Mouse (Mus musculus): ENCODE measurements around the gene Eloa. TPM values are rescaled to one million over a fixed set of nuclear protein-coding genes. Genes with fewer than 3 reads are reported as not detected.
A peak's percentile ranks its signal among the peaks of the same experiment; 100 is the strongest.

Eloa gene
- polyA plus RNA-seq, 1 experiment: 16.8 TPM

DNA sequence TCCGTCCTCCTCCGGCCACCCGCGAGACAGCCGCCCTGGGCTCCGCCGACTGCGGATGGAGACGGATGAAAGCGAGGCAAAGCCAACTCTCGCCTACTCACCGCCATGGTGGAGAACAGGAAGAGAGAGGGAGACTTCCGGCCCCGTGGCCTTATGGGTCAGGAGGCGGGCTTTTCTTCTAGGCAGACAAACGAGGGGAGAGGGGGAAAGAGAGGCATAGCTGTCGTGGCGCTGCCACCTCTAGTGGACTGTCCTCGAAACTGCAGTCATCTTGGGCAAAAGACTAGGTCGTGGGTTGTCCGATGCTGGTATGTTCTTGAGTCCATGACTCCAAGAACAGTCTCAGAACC is 31.7 kb upstream of the Eloa start, which contains the start of gene Rpl11:
Gene Rpl11 (minus strand): TSS at position 182 of the 350 bp plus-strand sequence.
- H3K4me1 ChIP-seq (ENCODE audit: control insufficient read depth, insufficient read depth, low read length): 0 out of 2 replicates have a peak, but pooled peaks cover 3% of the 10 kb centered on the region
- TF ChIP-seq POLR2A (IDR thresholded peaks at IDR 0.05; ENCODE audit: extremely low read depth, insufficient read depth, low read length) (peak; percentile 85), CTCF (IDR thresholded peaks at IDR 0.05; ENCODE audit: extremely low read depth, insufficient read depth, low read length) (peak; percentile 90)
- peak within 1 kb of the TSS; percentile 96 for H3K4me3 ChIP-seq (ENCODE audit: insufficient read depth, low read length)
- 0 out of 2 replicates have a peak within 1 kb of the TSS, but pooled peaks have one; percentile 54 for H3K27ac ChIP-seq (ENCODE audit: insufficient read depth, low read length)

DNA sequence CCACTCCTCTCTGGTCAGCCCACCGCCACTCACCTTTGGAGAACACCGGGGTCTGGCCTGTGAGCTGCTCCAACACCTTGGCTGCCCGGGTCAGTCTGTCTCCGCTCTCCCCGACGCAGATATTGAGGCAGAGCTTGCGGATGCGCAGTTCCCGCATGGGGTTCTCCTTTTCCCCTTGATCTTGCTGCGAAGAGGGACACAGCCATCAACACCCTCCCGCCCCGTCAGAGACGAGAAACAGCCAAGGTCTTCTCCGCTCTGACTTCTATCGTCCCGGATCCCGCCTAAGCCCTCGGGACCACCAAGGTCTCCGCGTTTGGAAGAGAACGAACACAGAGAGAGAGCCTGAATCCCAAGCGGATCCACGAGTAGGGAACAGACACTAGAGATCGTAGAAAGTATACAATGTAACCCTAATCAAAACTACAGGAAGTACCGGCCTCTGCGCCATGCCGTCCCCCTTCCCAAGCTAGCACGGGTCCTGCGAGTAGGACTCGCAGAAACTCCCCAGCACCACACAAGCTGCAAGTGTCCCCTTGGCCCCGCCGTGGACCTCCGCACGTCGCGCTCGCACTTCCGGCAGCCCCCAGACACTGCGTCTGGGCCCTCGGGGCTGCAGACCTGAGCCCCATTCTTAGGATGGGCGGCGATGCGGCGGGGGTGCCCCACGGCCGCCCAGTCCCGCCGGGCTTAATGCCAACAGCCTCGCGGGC is 31.1 kb upstream of the Eloa start:
- Histone ChIP-seq H3K4me1 (ENCODE audit: control insufficient read depth, insufficient read depth, low read length) (0 out of 2 replicates have a peak, but pooled peaks cover 3% of the 10 kb centered on the region), H3K4me3 (ENCODE audit: insufficient read depth, low read length) (peak overlapping the region; percentile 96), H3K27ac (ENCODE audit: insufficient read depth, low read length) (0 out of 2 replicates have a peak overlapping the region, but pooled peaks have one; percentile 54)
- no peak for TF ChIP-seq CTCF (IDR thresholded peaks at IDR 0.05; ENCODE audit: extremely low read depth, insufficient read depth, low read length)
- TF ChIP-seq POLR2A (IDR thresholded peaks at IDR 0.05; ENCODE audit: extremely low read depth, insufficient read depth, low read length): no peak

GRCm38 (mm10) chr4:136052060-136052459 is 30.5 kb upstream of the Eloa start:
- H3K4me1 ChIP-seq (ENCODE audit: control insufficient read depth, insufficient read depth, low read length): 0 out of 2 replicates have a peak, but pooled peaks cover 3% of the 10 kb centered on the region
- TF ChIP-seq POLR2A (IDR thresholded peaks at IDR 0.05; ENCODE audit: extremely low read depth, insufficient read depth, low read length) (no peak), CTCF (IDR thresholded peaks at IDR 0.05; ENCODE audit: extremely low read depth, insufficient read depth, low read length) (no peak)
- H3K27ac ChIP-seq (ENCODE audit: insufficient read depth, low read length): no peak overlapping the region
- peak overlapping the region; percentile 96 for H3K4me3 ChIP-seq (ENCODE audit: insufficient read depth, low read length)

GRCm38 (mm10) chr4:136050226-136050625 is 28.7 kb upstream of the Eloa start:
- TF ChIP-seq CTCF (IDR thresholded peaks at IDR 0.05; ENCODE audit: extremely low read depth, insufficient read depth, low read length): no peak
- TF ChIP-seq POLR2A (IDR thresholded peaks at IDR 0.05; ENCODE audit: extremely low read depth, insufficient read depth, low read length): no peak
- H3K27ac ChIP-seq (ENCODE audit: insufficient read depth, low read length): no peak overlapping the region
- H3K4me3 ChIP-seq (ENCODE audit: insufficient read depth, low read length): no peak overlapping the region
- H3K4me1 ChIP-seq (ENCODE audit: control insufficient read depth, insufficient read depth, low read length): 0 out of 2 replicates have a peak, but pooled peaks cover 3% of the 10 kb centered on the region

GRCm38 (mm10) chr4:136048291-136049032 is 26.9 kb upstream of the Eloa start:
- TF ChIP-seq POLR2A (IDR thresholded peaks at IDR 0.05; ENCODE audit: extremely low read depth, insufficient read depth, low read length): no peak
- no peak for TF ChIP-seq CTCF (IDR thresholded peaks at IDR 0.05; ENCODE audit: extremely low read depth, insufficient read depth, low read length)
- H3K4me3 ChIP-seq (ENCODE audit: insufficient read depth, low read length): no peak overlapping the region

GRCm38 (mm10) chr4:136047626-136048025 is 26.1 kb upstream of the Eloa start:
- Histone ChIP-seq H3K27ac (ENCODE audit: insufficient read depth, low read length) (no peak overlapping the region), H3K4me1 (ENCODE audit: control insufficient read depth, insufficient read depth, low read length) (0 out of 2 replicates have a peak, but pooled peaks cover 3% of the 10 kb centered on the region), H3K4me3 (ENCODE audit: insufficient read depth, low read length) (no peak overlapping the region)
- TF ChIP-seq POLR2A (IDR thresholded peaks at IDR 0.05; ENCODE audit: extremely low read depth, insufficient read depth, low read length) (no peak), CTCF (IDR thresholded peaks at IDR 0.05; ENCODE audit: extremely low read depth, insufficient read depth, low read length) (no peak)

More at GRCm38 (mm10) chr4:136048291-136049032, 26.9 kb upstream of the Eloa start:
- H3K4me1 ChIP-seq (ENCODE audit: control insufficient read depth, insufficient read depth, low read length): 0 out of 2 replicates have a peak, but pooled peaks cover 3% of the 10 kb centered on the region
- no peak overlapping the region for H3K27ac ChIP-seq (ENCODE audit: insufficient read depth, low read length)

DNA sequence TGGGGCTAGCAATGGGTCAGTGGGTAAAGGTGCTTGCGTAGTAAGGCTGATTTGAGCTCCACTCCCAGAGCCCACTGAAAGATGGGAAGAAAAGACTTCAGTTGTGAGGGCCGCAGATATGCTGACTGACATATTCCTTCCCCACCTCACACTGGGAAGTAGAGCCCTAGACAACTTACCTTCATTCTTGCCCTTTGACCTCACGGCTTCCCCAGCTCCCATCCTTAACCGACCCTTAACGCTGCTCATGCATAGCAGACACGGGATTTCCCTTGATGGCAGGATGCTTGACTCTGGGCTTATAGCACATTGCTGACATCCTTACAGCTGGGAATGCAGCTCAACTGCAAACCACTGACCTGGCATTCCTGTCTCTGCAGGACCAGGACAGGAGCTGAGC is 25.3 kb upstream of the Eloa start:
- H3K27ac ChIP-seq (ENCODE audit: insufficient read depth, low read length): no peak overlapping the region
- TF ChIP-seq POLR2A (IDR thresholded peaks at IDR 0.05; ENCODE audit: extremely low read depth, insufficient read depth, low read length) (no peak), CTCF (IDR thresholded peaks at IDR 0.05; ENCODE audit: extremely low read depth, insufficient read depth, low read length) (no peak)
- H3K4me3 ChIP-seq (ENCODE audit: insufficient read depth, low read length): no peak overlapping the region
- H3K4me1 ChIP-seq (ENCODE audit: control insufficient read depth, insufficient read depth, low read length): 0 out of 2 replicates have a peak, but pooled peaks cover 3% of the 10 kb centered on the region

DNA sequence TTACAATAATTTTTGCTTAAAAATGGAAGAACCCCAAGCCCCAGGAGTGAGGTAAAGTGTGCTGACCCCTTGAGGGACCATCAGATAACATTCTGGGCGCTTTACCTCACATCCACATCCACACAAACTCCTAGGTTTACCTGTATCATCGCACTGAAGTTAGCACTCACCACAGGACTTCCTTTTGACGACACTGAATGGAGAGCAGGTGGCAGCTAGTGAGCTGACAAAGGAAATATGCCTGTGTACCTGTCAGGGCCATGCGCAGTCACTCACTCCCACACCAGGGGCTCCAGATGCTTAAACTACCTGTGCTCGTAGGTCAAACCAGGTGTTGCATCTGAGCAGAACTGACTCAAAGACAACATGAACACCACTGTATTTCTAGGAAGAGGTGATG is 23.5 kb upstream of the Eloa start:
- TF ChIP-seq CTCF (IDR thresholded peaks at IDR 0.05; ENCODE audit: extremely low read depth, insufficient read depth, low read length) (no peak), POLR2A (IDR thresholded peaks at IDR 0.05; ENCODE audit: extremely low read depth, insufficient read depth, low read length) (no peak)
- Histone ChIP-seq H3K27ac (ENCODE audit: insufficient read depth, low read length) (no peak overlapping the region), H3K4me1 (ENCODE audit: control insufficient read depth, insufficient read depth, low read length) (no peaks in the 10 kb centered on the region), H3K4me3 (ENCODE audit: insufficient read depth, low read length) (no peak overlapping the region)

DNA sequence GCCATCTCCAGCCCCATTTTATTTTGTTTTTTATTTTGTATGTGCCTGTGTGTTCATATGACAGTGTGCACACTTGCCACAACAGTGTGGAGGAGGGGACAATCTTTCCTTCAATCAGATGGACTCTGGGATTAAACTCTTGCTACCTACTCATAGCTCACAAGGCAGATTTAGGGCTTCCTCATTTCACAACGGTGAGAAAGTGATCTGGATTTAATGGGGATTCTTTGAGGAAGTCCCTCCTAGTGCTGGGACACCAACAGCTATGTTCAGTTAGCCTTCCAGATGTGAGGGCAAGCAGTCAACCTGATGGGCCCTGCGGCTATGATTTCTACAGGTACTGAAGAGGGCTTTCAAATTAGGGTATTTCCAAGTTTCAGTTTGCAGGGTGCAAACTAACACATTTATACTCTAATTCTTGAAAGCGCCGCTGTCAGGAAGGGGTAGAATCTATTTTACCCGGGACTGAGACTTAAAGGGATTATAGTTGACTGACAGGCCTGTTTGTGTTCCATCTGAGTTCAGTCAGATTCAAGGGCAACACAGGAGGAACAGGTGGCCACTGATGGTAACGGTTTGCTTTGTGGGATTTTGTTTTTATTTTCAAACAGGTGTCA is 22.3 kb upstream of the Eloa start:
- Histone ChIP-seq H3K4me1 (ENCODE audit: control insufficient read depth, insufficient read depth, low read length) (no peaks in the 10 kb centered on the region), H3K4me3 (ENCODE audit: insufficient read depth, low read length) (no peak overlapping the region), H3K27ac (ENCODE audit: insufficient read depth, low read length) (no peak overlapping the region)
- TF ChIP-seq POLR2A (IDR thresholded peaks at IDR 0.05; ENCODE audit: extremely low read depth, insufficient read depth, low read length) (no peak), CTCF (IDR thresholded peaks at IDR 0.05; ENCODE audit: extremely low read depth, insufficient read depth, low read length) (no peak)
